ENCODE assay signal across 35 mouse cellular contexts in genomic region chr14:103987266-103987665, GRCm38 (mm10).
"Had no signal": no experiment of that assay in that cellular context is flagged by ENCODE, and none has a peak within 500 bp of the region (broad histone marks: within the 10 kb centered on the region; RNA-seq: fewer than 3 reads in every experiment).

No protein-coding gene starts in this region.

- H3K27ac ChIP-seq: heart, adult 2 months; heart, embryonic 10.5 days; heart, embryonic 13.5 days; heart, embryonic 15.5 days; hindbrain, embryonic 10.5 days; hindbrain, embryonic 12.5 days; hindbrain, embryonic 13.5 days; hindbrain, embryonic 15.5 days; hindbrain, postnatal 0 days; intestine, embryonic 15.5 days; kidney, embryonic 15.5 days; kidney, postnatal 0 days; layer of hippocampus, adult 2 months had no signal

- DNase-seq: heart, adult 2 months; heart, postnatal 10 days; heart, postnatal 14 days; heart, postnatal 36 days; heart, postnatal 4 days; kidney, adult 11 months; kidney, adult 18-20 months; kidney, adult 2 months; kidney, adult 8-10 months; kidney, adult 9 months; kidney, postnatal 10 days; kidney, postnatal 14 days; kidney, postnatal 25 days; kidney, postnatal 36 days; kidney, postnatal 4 days; layer of hippocampus, adult 9-11 months; layer of hippocampus, postnatal 36 days had no signal

- ATAC-seq: hindbrain, embryonic 16.5 days; hindbrain, postnatal 0 days; inflammation-experienced regulatory T-cells, adult 6 months; intestine, embryonic 15.5 days; intestine, embryonic 16.5 days; intestine, postnatal 0 days had no signal

- H3K4me2 ChIP-seq: heart, embryonic 11.5 days; heart, embryonic 12.5 days; heart, embryonic 13.5 days; heart, embryonic 15.5 days; hindbrain, embryonic 12.5 days; hindbrain, embryonic 13.5 days; hindbrain, embryonic 15.5 days; intestine, embryonic 15.5 days; kidney, embryonic 15.5 days had no signal

- H3K9ac ChIP-seq: heart, embryonic 12.5 days; heart, embryonic 13.5 days; heart, embryonic 15.5 days; hindbrain, embryonic 12.5 days; hindbrain, embryonic 13.5 days; hindbrain, embryonic 15.5 days; intestine, embryonic 15.5 days; kidney, embryonic 15.5 days had no signal

- H3K9me3 ChIP-seq: heart, embryonic 10.5 days; heart, embryonic 12.5 days; heart, embryonic 13.5 days; heart, embryonic 15.5 days; hindbrain, embryonic 10.5 days; hindbrain, embryonic 12.5 days; hindbrain, embryonic 13.5 days; hindbrain, embryonic 15.5 days; intestine, embryonic 15.5 days; kidney, embryonic 15.5 days had no signal

- H3K4me3 ChIP-seq: heart, adult 2 months; heart, embryonic 10.5 days; heart, embryonic 12.5 days; heart, embryonic 13.5 days; heart, embryonic 15.5 days; hindbrain, embryonic 10.5 days; hindbrain, embryonic 12.5 days; hindbrain, embryonic 13.5 days; hindbrain, embryonic 15.5 days; intestine, embryonic 15.5 days; kidney, embryonic 15.5 days; layer of hippocampus, adult 2 months had no signal

- H3K4me1 ChIP-seq: heart, embryonic 10.5 days; heart, embryonic 12.5 days; heart, embryonic 13.5 days; heart, embryonic 15.5 days; hindbrain, embryonic 10.5 days; hindbrain, embryonic 12.5 days; hindbrain, embryonic 13.5 days; hindbrain, embryonic 15.5 days; intestine, embryonic 15.5 days; kidney, embryonic 15.5 days had no signal

- H3K36me3 ChIP-seq: heart, embryonic 10.5 days; heart, embryonic 12.5 days; heart, embryonic 13.5 days; heart, embryonic 15.5 days; hindbrain, embryonic 10.5 days; hindbrain, embryonic 12.5 days; hindbrain, embryonic 13.5 days; hindbrain, embryonic 15.5 days; intestine, embryonic 15.5 days; kidney, embryonic 15.5 days had no signal

- H3K27me3 ChIP-seq: heart, embryonic 12.5 days; heart, embryonic 13.5 days; heart, embryonic 15.5 days; hindbrain, embryonic 12.5 days; hindbrain, embryonic 13.5 days; hindbrain, embryonic 15.5 days; intestine, embryonic 15.5 days; kidney, embryonic 15.5 days had no signal
